Mouse (Mus musculus) cortical plate, adult 2 months (tissue): ENCODE measurements around the gene Tfrc.

Source experiments
- CTCF ChIP-seq: fragments of 200-500 bp; IDR thresholded peaks from 2 replicates; pipeline ENCODE4 v1.5.1; 2011; ENCODE audit warnings: mild to moderate bottlenecking, control low read depth, low read length; ENCODE audit not compliant: insufficient read depth; ENCODE audit errors: extremely low read depth
- POLR2A ChIP-seq: fragments of 200-500 bp; IDR thresholded peaks from 2 replicates; pipeline ENCODE4 v1.6.1; 2011; ENCODE audit warnings: mild to moderate bottlenecking, low read length, control low read depth; ENCODE audit not compliant: insufficient read depth; ENCODE audit errors: extremely low read depth

- TF ChIP-seq CTCF (no peak), POLR2A (no peak)
Observed at GRCm38 (mm10) chr16:32641440-32642219, 32.9 kb downstream of the Tfrc start.
